Mouse (Mus musculus): ENCODE measurements around the gene Vwa3b. TPM values are rescaled to one million over a fixed set of nuclear protein-coding genes. Genes with fewer than 3 reads are reported as not detected.

Gene Vwa3b
- polyA plus RNA-seq, 1 experiment from 2014 or later: not detected

DNA sequence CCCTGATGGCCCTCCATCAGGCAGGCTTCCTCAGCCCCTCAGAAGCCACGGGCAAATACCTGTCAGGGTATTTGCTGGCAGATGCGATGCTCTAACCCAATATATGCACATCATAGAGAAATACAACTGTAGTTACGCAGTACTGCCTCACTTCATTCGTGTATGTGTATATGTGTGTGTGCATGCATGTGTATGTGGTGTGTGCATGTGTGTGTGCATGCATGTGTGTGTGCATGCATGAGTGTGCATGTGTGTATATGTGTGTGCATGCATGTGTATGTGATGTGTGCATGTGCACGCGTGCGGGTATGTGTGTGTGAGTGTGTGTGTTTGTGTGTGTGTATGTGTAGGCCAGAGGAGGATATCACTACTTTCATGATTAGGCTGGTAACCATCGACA lies 9.5 kb downstream of the Vwa3b start:
- Histone ChIP-seq H3K4me2 (ENCODE audit: low read depth, low read length, severe bottlenecking) (no peak overlapping the region), H3K9me3 (ENCODE audit: control insufficient read depth, low read length) (no peaks in the 10 kb centered on the region), H3K9ac (ENCODE audit: low read length) (no peak overlapping the region), H3K27ac (ENCODE audit: low read depth, low read length) (no peak overlapping the region), H3K36me3 (ENCODE audit: control insufficient read depth, insufficient read depth, low read length) (no peaks in the 10 kb centered on the region), H3K4me1 (replicated peaks; ENCODE audit: control insufficient read depth, insufficient read depth, low read length) (no peaks in the 10 kb centered on the region), H3K27me3 (ENCODE audit: control insufficient read depth, insufficient read depth, low read length) (no peaks in the 10 kb centered on the region), H3K4me3 (ENCODE audit: low read depth, low read length) (no peak overlapping the region)
- DNase-seq (ENCODE audit: low spot score): no peak
- 94% methylated on average over 8 of the region's 8 CpGs for WGBS
- no peak for ATAC-seq (replicated peaks; ENCODE audit: low FRiP score)

DNA sequence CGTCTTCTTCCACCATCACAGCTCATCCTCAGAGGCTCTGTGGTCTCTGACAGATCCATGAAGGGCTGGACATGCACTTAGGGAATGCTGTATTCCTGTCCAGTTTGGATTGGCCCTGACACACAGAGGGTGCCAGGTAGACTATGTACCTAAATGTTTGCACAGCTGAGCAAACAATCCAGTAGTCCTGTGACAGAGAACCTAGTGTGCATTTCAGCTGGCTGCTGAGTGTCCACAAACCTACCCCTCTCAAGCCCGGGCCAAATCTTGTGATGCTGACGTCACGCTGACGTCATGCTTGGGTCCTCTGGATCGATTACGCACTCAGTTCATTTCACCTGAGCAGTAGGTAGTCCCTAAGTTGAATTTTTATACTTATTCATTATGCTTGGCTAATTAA lies 14.7 kb downstream of the Vwa3b start:
- Histone ChIP-seq H3K36me3 (ENCODE audit: control insufficient read depth, insufficient read depth, low read length) (no peaks in the 10 kb centered on the region), H3K27ac (ENCODE audit: low read depth, low read length) (no peak overlapping the region), H3K9ac (ENCODE audit: low read length) (no peak overlapping the region), H3K9me3 (ENCODE audit: control insufficient read depth, low read length) (no peaks in the 10 kb centered on the region), H3K4me1 (replicated peaks; ENCODE audit: control insufficient read depth, insufficient read depth, low read length) (no peaks in the 10 kb centered on the region), H3K4me2 (ENCODE audit: low read depth, low read length, severe bottlenecking) (no peak overlapping the region), H3K4me3 (ENCODE audit: low read depth, low read length) (no peak overlapping the region), H3K27me3 (ENCODE audit: control insufficient read depth, insufficient read depth, low read length) (no peaks in the 10 kb centered on the region)
- 93% methylated on average over 7 of the region's 7 CpGs for WGBS
- ATAC-seq (replicated peaks; ENCODE audit: low FRiP score) (no peak), DNase-seq (ENCODE audit: low spot score) (no peak)

DNA sequence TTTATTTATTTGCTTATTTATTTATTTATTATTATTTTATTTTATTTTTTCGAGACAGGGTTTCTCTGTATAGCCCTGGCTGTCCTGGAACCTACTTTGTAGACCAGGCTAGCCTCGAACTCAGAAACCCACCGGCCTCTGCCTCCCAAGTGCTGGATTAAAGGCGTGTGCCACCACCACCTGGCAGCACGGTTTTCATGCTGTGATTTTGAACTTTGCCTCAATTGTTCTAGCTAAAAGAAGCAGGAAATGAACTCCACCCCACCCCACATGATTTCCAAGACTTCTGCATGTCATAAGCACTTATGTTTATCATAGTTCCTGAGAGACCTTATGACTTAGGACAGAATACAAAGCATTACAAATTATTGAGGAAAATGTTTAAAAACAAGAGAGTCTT lies 15.5 kb downstream of the Vwa3b start:
- DNase-seq (ENCODE audit: low spot score) (no peak), ATAC-seq (replicated peaks; ENCODE audit: low FRiP score) (no peak)
- Histone ChIP-seq H3K27me3 (ENCODE audit: control insufficient read depth, insufficient read depth, low read length) (no peaks in the 10 kb centered on the region), H3K36me3 (ENCODE audit: control insufficient read depth, insufficient read depth, low read length) (no peaks in the 10 kb centered on the region), H3K4me2 (ENCODE audit: low read depth, low read length, severe bottlenecking) (no peak overlapping the region), H3K4me1 (replicated peaks; ENCODE audit: control insufficient read depth, insufficient read depth, low read length) (no peaks in the 10 kb centered on the region), H3K9ac (ENCODE audit: low read length) (no peak overlapping the region), H3K4me3 (ENCODE audit: low read depth, low read length) (no peak overlapping the region), H3K9me3 (ENCODE audit: control insufficient read depth, low read length) (no peaks in the 10 kb centered on the region), H3K27ac (ENCODE audit: low read depth, low read length) (no peak overlapping the region)
- 83% methylated on average over 5 of the region's 5 CpGs for WGBS

DNA sequence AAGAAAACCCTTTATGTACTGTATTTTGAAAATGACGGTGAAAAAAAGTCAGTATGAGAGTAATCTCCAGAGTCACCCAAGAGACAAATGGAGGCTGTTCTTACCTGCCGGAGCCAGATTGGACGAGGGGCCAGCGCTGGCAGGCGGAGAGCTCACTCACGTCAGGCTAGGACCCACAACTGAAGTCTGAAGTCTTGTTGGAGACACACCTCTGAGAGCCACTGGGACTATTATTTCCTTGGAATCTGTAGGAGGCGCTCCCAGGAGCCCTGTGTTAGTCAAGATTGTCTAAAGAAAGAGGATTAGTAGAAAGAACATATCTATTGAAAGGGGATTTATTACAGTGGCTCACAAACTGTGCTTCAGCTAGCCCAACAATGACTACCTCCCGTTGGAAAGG lies 16.4 kb downstream of the Vwa3b start:
- 75% methylated on average over 8 of the region's 8 CpGs for WGBS
- H3K4me3 ChIP-seq (ENCODE audit: low read depth, low read length): no peak overlapping the region
- no peak for ATAC-seq (replicated peaks; ENCODE audit: low FRiP score)
- H3K4me2 ChIP-seq (ENCODE audit: low read depth, low read length, severe bottlenecking): no peak overlapping the region
- H3K9ac ChIP-seq (ENCODE audit: low read length): no peak overlapping the region
- no peaks in the 10 kb centered on the region for H3K36me3 ChIP-seq (ENCODE audit: control insufficient read depth, insufficient read depth, low read length)
- no peaks in the 10 kb centered on the region for H3K27me3 ChIP-seq (ENCODE audit: control insufficient read depth, insufficient read depth, low read length)
- H3K9me3 ChIP-seq (ENCODE audit: control insufficient read depth, low read length): no peaks in the 10 kb centered on the region
- H3K27ac ChIP-seq (ENCODE audit: low read depth, low read length): no peak overlapping the region
- DNase-seq (ENCODE audit: low spot score): no peak
- H3K4me1 ChIP-seq (replicated peaks; ENCODE audit: control insufficient read depth, insufficient read depth, low read length): no peaks in the 10 kb centered on the region

DNA sequence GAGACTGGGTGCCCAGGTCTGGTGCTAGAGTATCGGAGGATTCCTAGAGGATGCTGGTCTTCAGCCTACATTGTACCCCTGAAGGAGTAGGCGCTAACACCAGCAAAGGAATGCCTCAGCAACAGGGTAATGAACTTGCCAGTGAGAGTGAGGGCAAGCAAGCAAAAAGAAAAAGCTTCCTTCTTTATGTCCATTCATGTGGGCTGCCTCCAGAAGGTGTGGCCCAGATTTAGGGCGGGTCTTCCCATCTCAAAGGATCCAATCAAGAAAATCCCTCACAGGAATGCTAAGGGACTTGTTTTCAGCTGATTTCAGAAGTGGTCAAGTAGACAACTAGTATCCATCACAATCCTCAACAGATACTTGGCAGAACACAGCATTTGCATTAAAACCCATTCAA lies 16.8 kb downstream of the Vwa3b start:
- Histone ChIP-seq H3K4me1 (replicated peaks; ENCODE audit: control insufficient read depth, insufficient read depth, low read length) (no peaks in the 10 kb centered on the region), H3K27ac (ENCODE audit: low read depth, low read length) (no peak overlapping the region), H3K9me3 (ENCODE audit: control insufficient read depth, low read length) (no peaks in the 10 kb centered on the region), H3K9ac (ENCODE audit: low read length) (no peak overlapping the region), H3K4me2 (ENCODE audit: low read depth, low read length, severe bottlenecking) (no peak overlapping the region), H3K27me3 (ENCODE audit: control insufficient read depth, insufficient read depth, low read length) (no peaks in the 10 kb centered on the region), H3K36me3 (ENCODE audit: control insufficient read depth, insufficient read depth, low read length) (no peaks in the 10 kb centered on the region), H3K4me3 (ENCODE audit: low read depth, low read length) (no peak overlapping the region)
- 93% methylated on average over 3 of the region's 3 CpGs for WGBS
- ATAC-seq (replicated peaks; ENCODE audit: low FRiP score) (no peak), DNase-seq (ENCODE audit: low spot score) (no peak)

DNA sequence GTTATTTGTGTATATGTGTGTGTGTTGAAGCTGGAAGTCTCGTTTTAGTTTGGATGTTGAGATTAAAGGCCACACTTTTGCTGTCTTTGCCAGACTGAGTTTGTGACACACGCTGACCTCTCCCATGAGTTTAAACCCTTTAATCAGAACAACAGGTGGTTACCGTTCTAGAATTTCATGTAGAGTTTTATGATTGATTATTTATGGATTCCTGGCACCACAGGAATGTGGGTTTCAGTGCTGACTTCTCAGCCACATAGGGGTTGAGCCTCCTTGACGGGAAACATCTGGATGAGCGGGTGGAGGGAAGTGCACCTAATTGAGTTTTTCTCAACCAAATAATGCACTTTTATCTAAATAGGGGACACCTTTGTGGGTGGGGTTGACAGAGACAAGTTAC lies 19.1 kb downstream of the Vwa3b start:
- Histone ChIP-seq H3K4me2 (ENCODE audit: low read depth, low read length, severe bottlenecking) (no peak overlapping the region), H3K4me1 (replicated peaks; ENCODE audit: control insufficient read depth, insufficient read depth, low read length) (no peaks in the 10 kb centered on the region), H3K9me3 (ENCODE audit: control insufficient read depth, low read length) (no peaks in the 10 kb centered on the region), H3K27ac (ENCODE audit: low read depth, low read length) (no peak overlapping the region), H3K4me3 (ENCODE audit: low read depth, low read length) (no peak overlapping the region), H3K36me3 (ENCODE audit: control insufficient read depth, insufficient read depth, low read length) (no peaks in the 10 kb centered on the region), H3K27me3 (ENCODE audit: control insufficient read depth, insufficient read depth, low read length) (no peaks in the 10 kb centered on the region), H3K9ac (ENCODE audit: low read length) (no peak overlapping the region)
- no peak for DNase-seq (ENCODE audit: low spot score)
- 80% methylated on average over 5 of the region's 5 CpGs for WGBS
- no peak for ATAC-seq (replicated peaks; ENCODE audit: low FRiP score)

DNA sequence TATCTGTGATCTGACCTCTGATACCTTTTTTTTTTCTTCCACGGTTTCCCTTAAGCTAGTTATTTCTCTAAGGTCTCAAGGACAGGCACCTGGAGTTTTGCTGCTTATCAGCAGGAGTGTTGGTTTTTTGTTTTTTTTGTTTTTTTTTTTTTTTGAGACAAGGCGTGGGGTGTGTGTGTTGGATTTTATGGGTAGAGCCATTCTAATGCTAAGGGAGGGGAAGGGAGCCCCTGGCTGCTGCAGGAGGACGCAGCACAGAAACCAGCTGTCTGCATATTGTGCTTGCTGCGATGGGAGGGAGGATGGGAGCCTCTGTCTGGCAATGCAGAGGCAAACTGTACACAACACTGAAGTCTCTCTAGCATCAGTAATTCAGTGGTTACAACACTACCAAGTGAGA lies 22.8 kb downstream of the Vwa3b start:
- H3K27ac ChIP-seq (ENCODE audit: low read depth, low read length): no peak overlapping the region
- H3K4me3 ChIP-seq (ENCODE audit: low read depth, low read length): no peak overlapping the region
- H3K36me3 ChIP-seq (ENCODE audit: control insufficient read depth, insufficient read depth, low read length): no peaks in the 10 kb centered on the region
- no peak for DNase-seq (ENCODE audit: low spot score)
- H3K4me1 ChIP-seq (replicated peaks; ENCODE audit: control insufficient read depth, insufficient read depth, low read length): no peaks in the 10 kb centered on the region
- no peak for ATAC-seq (replicated peaks; ENCODE audit: low FRiP score)
- 57% methylated on average over 4 of the region's 4 CpGs for WGBS
- no peaks in the 10 kb centered on the region for H3K9me3 ChIP-seq (ENCODE audit: control insufficient read depth, low read length)
- H3K9ac ChIP-seq (ENCODE audit: low read length): no peak overlapping the region
- no peak overlapping the region for H3K4me2 ChIP-seq (ENCODE audit: low read depth, low read length, severe bottlenecking)
- H3K27me3 ChIP-seq (ENCODE audit: control insufficient read depth, insufficient read depth, low read length): no peaks in the 10 kb centered on the region

DNA sequence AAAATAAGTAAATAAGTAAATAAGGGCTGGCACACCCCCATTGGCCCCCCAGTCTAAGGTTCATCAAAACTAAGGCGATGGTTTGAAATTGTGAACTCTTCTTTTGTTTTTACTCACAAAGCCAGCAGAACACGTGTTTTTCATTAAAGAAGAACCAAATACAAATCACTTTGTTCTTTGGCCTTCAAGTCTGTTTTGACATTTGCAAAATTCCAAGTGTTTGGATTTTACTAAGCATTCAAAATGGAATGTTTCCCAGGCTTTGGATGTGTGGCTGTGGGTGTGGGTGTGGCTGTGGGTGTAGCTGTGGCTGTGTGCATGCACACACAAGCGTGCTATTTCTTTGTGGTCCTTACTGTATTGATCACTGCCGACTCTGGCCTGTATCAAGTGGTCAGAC lies 27.3 kb downstream of the Vwa3b start:
- ATAC-seq (replicated peaks; ENCODE audit: low FRiP score) (no peak), DNase-seq (ENCODE audit: low spot score) (no peak)
- Histone ChIP-seq H3K27me3 (ENCODE audit: control insufficient read depth, insufficient read depth, low read length) (no peaks in the 10 kb centered on the region), H3K27ac (ENCODE audit: low read depth, low read length) (no peak overlapping the region), H3K36me3 (ENCODE audit: control insufficient read depth, insufficient read depth, low read length) (no peaks in the 10 kb centered on the region), H3K9me3 (ENCODE audit: control insufficient read depth, low read length) (no peaks in the 10 kb centered on the region), H3K4me3 (ENCODE audit: low read depth, low read length) (no peak overlapping the region), H3K4me1 (replicated peaks; ENCODE audit: control insufficient read depth, insufficient read depth, low read length) (no peaks in the 10 kb centered on the region), H3K9ac (ENCODE audit: low read length) (no peak overlapping the region), H3K4me2 (ENCODE audit: low read depth, low read length, severe bottlenecking) (no peak overlapping the region)
- WGBS: 85% methylated on average over 4 of the region's 4 CpGs

DNA sequence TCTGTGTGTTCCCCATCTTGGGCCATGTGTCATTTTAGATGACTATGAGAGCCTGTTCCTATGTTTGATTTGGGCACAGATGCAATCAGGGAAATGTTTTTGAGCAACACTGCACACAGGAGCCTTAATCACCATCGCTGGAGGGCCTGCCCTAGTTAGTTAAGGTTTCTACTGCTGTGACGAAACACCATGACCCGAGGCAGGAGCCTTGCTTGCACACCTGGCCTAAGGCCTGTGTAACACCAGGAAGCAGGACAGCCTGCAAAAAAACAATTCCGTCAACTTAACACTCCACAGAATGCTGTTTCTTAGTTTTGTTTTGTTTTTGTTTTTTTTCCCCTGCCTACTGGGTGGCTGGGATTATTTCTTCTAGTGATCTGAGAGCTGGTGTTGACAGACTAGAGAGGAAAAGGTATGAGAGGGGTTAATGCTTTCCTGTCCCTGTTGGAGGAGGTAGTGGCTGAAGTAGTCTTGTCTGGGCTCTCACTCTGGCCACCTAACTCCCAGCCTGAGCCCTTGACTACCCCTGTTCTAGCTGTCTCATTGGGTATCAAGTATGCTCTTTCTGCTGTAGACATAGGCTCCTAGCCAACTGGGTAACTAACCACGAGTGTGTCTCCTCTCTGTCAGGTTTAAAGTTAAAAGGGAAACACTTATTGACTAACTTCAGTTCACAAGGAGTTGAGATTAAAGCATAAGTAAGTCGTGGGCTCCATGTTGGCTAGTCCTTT lies 30.6 kb downstream of the Vwa3b start:
- no peaks in the 10 kb centered on the region for H3K36me3 ChIP-seq (ENCODE audit: control insufficient read depth, insufficient read depth, low read length)
- H3K4me1 ChIP-seq (replicated peaks; ENCODE audit: control insufficient read depth, insufficient read depth, low read length): no peaks in the 10 kb centered on the region
- WGBS: 89% methylated on average over 6 of the region's 6 CpGs
- H3K4me2 ChIP-seq (ENCODE audit: low read depth, low read length, severe bottlenecking): no peak overlapping the region
- H3K27ac ChIP-seq (ENCODE audit: low read depth, low read length): no peak overlapping the region
- H3K4me3 ChIP-seq (ENCODE audit: low read depth, low read length): no peak overlapping the region
- H3K9ac ChIP-seq (ENCODE audit: low read length): no peak overlapping the region
- DNase-seq (ENCODE audit: low spot score) (no peak), ATAC-seq (replicated peaks; ENCODE audit: low FRiP score) (no peak)
- H3K9me3 ChIP-seq (ENCODE audit: control insufficient read depth, low read length): no peaks in the 10 kb centered on the region
- H3K27me3 ChIP-seq (ENCODE audit: control insufficient read depth, insufficient read depth, low read length): no peaks in the 10 kb centered on the region

Measured in forebrain, embryonic 11.5 days (tissue).